Mouse (Mus musculus): ENCODE results near the gene Hspa8. TPM values are rescaled to one million over a fixed set of nuclear protein-coding genes. Genes with fewer than 3 reads are reported as not detected.
A peak's percentile ranks its signal among the peaks of the same experiment; 100 is the strongest.
"Not testable (repeated sequence)": the region's sequence is repeated elsewhere in the genome, so short reads cannot be mapped to it uniquely, and the experiment has no call there.

Hspa8 gene
- polyA plus RNA-seq, 1 experiment from 2014 or later: 2,252 TPM

GRCm38 (mm10) chr9:40781726-40782581, 18.8 kb upstream of the Hspa8 start:
- peak overlapping the region; percentile 46 for H3K4me2 ChIP-seq (ENCODE audit: low read depth, low read length)
- 37% methylated on average over 26 of the region's 26 CpGs for WGBS
- H3K27ac ChIP-seq (ENCODE audit: low read length): peak overlapping the region; percentile 77
- 0 out of 2 replicates have a peak, but pooled peaks have one; percentile 34 for ATAC-seq (ENCODE audit: insufficient read depth, low FRiP score)
- no peaks in the 10 kb centered on the region for H3K9me3 ChIP-seq (replicated peaks; ENCODE audit: control insufficient read depth, low read length)
- peaks cover 12% of the 10 kb centered on the region for H3K4me1 ChIP-seq (ENCODE audit: control insufficient read depth, insufficient read depth, low read length)
- peak overlapping the region; percentile 56; the same call in 1 of the 2 replicates for H3K9ac ChIP-seq (ENCODE audit: low read length)
- no peaks in the 10 kb centered on the region for H3K36me3 ChIP-seq (ENCODE audit: control insufficient read depth, insufficient read depth, low read length)
- H3K4me3 ChIP-seq (replicated peaks; ENCODE audit: low read length): peak overlapping the region; percentile 23
- H3K27me3 ChIP-seq (ENCODE audit: control insufficient read depth, insufficient read depth, low read length): no peaks in the 10 kb centered on the region

- 27% methylated on average over 13 of the region's 13 CpGs for WGBS
- peak; percentile 86 for ATAC-seq (ENCODE audit: insufficient read depth, low FRiP score)
- peak overlapping the region; percentile 1; the same call in 1 of the 2 replicates for H3K9ac ChIP-seq (ENCODE audit: low read length)
These were observed 17.0 kb upstream of the Hspa8 start for GRCm38 (mm10) chr9:40783641-40784373.

DNA sequence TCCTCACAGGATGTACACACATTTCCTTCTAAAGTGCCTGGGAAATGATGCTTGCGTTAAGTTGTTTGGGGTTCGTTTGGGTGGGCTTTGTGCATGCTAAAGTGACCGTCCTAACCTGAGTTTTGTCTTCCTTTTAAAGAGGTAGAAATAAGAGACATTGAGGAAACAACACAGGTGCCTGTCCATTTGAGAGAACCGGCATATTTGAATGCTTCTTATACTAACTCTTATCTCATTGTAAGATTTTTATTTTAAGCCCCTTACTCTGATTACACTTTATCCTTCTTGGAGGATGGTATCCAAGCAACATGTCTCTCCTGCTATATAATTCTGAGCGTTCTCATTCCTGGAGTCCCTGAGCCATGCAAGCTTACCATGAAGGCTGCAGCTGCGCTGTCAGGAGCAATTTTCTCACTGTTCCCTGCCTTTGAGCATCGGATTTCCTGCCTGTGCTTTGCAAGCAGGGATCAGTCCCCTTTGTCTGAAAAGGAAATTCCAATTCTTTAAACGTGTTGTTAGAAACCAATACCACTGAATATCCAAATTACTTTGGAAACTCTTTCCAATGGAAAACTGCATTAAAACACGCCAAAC, 16.3 kb upstream of the Hspa8 start:
- H3K36me3 ChIP-seq (ENCODE audit: control insufficient read depth, insufficient read depth, low read length): no peaks in the 10 kb centered on the region
- 0 out of 2 replicates have a peak overlapping the region, but pooled peaks have one; percentile 24 for H3K9ac ChIP-seq (ENCODE audit: low read length)
- H3K4me2 ChIP-seq (ENCODE audit: low read depth, low read length): peak overlapping the region; percentile 11; the same call in 1 of the 2 replicates
- ATAC-seq (ENCODE audit: insufficient read depth, low FRiP score): no peak
- peaks cover 12% of the 10 kb centered on the region for H3K4me1 ChIP-seq (ENCODE audit: control insufficient read depth, insufficient read depth, low read length)
- peak overlapping the region; percentile 71 for H3K27ac ChIP-seq (ENCODE audit: low read length)
- H3K4me3 ChIP-seq (replicated peaks; ENCODE audit: low read length): no peak overlapping the region
- H3K27me3 ChIP-seq (ENCODE audit: control insufficient read depth, insufficient read depth, low read length): no peaks in the 10 kb centered on the region
- H3K9me3 ChIP-seq (replicated peaks; ENCODE audit: control insufficient read depth, low read length): no peaks in the 10 kb centered on the region
- 23% methylated on average over 9 of the region's 9 CpGs for WGBS

More at GRCm38 (mm10) chr9:40783641-40784373, 17.0 kb upstream of the Hspa8 start:
- Histone ChIP-seq H3K27me3 (ENCODE audit: control insufficient read depth, insufficient read depth, low read length) (no peaks in the 10 kb centered on the region), H3K9me3 (replicated peaks; ENCODE audit: control insufficient read depth, low read length) (no peaks in the 10 kb centered on the region), H3K4me3 (replicated peaks; ENCODE audit: low read length) (no peak overlapping the region), H3K27ac (ENCODE audit: low read length) (peak overlapping the region; percentile 79), H3K4me1 (ENCODE audit: control insufficient read depth, insufficient read depth, low read length) (peaks cover 12% of the 10 kb centered on the region), H3K36me3 (ENCODE audit: control insufficient read depth, insufficient read depth, low read length) (no peaks in the 10 kb centered on the region), H3K4me2 (ENCODE audit: low read depth, low read length) (peak overlapping the region; percentile 11; the same call in 1 of the 2 replicates)

DNA sequence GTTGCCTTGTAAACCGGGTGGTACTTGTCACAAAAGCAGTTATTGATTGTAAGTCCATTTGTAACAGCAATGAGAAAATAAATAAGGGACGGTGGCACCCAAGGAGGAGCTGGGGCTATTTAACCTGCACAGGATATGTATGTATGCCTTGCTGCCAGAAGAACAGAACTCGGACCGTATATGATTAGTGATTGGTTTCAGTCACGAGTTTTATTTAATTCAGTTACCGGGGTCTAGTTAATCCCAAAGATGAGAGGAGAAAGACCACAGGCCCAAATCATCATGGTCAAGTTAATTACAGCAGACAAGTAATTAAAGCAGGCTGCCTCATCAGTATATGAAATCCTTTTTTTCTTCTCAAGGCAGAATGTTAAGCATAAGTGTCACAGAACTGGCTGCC, 15.3 kb upstream of the Hspa8 start:
- Histone ChIP-seq H3K4me2 (ENCODE audit: low read depth, low read length) (no peak overlapping the region), H3K4me3 (replicated peaks; ENCODE audit: low read length) (no peak overlapping the region), H3K9ac (ENCODE audit: low read length) (no peak overlapping the region), H3K27ac (ENCODE audit: low read length) (no peak overlapping the region), H3K9me3 (replicated peaks; ENCODE audit: control insufficient read depth, low read length) (no peaks in the 10 kb centered on the region), H3K4me1 (ENCODE audit: control insufficient read depth, insufficient read depth, low read length) (peaks cover 12% of the 10 kb centered on the region), H3K27me3 (ENCODE audit: control insufficient read depth, insufficient read depth, low read length) (no peaks in the 10 kb centered on the region), H3K36me3 (ENCODE audit: control insufficient read depth, insufficient read depth, low read length) (no peaks in the 10 kb centered on the region)
- WGBS: 68% methylated on average over 6 of the region's 6 CpGs
- ATAC-seq (ENCODE audit: insufficient read depth, low FRiP score): no peak

DNA sequence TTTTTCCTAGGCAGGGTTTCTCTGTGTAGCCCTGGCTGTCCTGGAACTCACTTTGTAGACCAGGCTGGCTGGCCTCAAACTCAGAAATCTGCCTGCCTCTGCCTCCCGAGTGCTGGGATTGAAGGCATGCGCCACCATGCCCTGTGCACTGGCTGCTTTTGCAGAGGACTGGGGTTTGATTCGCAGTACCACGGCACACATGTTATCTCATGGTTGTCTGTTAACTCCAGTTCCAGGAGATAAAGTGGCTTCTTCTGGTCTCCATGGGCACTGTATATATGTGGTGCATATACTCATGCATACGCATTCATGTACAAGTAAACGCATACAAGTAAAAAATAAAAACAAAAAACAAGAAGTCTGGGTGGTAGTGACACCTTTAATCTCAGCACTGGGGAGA, 14.0 kb upstream of the Hspa8 start:
- not testable (repeated sequence) for H3K27me3 ChIP-seq (ENCODE audit: control insufficient read depth, insufficient read depth, low read length); H3K27ac ChIP-seq (ENCODE audit: low read length); H3K9ac ChIP-seq (ENCODE audit: low read length); H3K9me3 ChIP-seq (replicated peaks; ENCODE audit: control insufficient read depth, low read length); H3K4me2 ChIP-seq (ENCODE audit: low read depth, low read length); H3K4me3 ChIP-seq (replicated peaks; ENCODE audit: low read length); H3K36me3 ChIP-seq (ENCODE audit: control insufficient read depth, insufficient read depth, low read length); ATAC-seq (ENCODE audit: insufficient read depth, low FRiP score)
- WGBS: 93% methylated on average over 6 of the region's 6 CpGs
- peaks cover 12% of the 10 kb centered on the region for H3K4me1 ChIP-seq (ENCODE audit: control insufficient read depth, insufficient read depth, low read length)

DNA sequence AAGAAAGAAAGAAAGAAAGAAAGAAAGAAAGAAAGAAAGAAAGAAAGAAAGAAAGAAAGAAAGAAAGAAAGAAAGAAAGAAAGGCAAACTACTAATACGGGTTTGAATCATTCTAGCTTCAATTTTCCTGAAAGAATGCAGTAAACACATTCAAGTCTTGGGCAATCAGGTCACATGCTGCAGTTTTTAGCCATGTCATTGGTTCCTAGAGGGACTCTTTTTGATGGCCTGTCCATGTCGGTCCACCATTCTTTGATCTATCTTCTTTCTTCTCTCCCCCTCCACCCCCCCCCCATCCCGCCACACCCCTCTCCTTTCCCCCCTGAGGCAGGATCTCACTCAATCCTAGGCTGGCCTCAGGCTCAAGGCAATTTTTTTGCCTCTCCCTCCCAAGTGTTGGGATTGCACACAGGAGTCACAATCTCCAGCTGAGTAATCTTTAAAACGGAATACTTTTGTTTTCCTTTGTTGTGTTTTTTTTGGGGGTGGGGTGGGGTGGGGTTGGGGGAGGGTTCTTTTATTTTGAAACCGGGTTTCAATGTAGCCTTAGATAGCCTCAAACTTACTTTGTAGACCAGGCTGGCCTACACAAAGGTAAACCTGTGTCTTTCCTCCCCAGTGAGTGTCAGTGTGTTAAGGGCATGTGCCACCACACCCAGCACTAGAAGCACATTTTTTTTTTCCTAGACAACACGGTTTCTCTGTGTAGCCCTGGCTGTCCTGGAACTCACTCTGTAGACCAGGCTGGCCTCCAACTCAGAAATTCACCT, 8.7 kb upstream of the Hspa8 start:
- H3K9me3 ChIP-seq (replicated peaks; ENCODE audit: control insufficient read depth, low read length): no peaks in the 10 kb centered on the region
- H3K4me3 ChIP-seq (replicated peaks; ENCODE audit: low read length): no peak overlapping the region
- no peaks in the 10 kb centered on the region for H3K27me3 ChIP-seq (ENCODE audit: control insufficient read depth, insufficient read depth, low read length)
- H3K4me2 ChIP-seq (ENCODE audit: low read depth, low read length): no peak overlapping the region
- H3K9ac ChIP-seq (ENCODE audit: low read length): no peak overlapping the region
- no peaks in the 10 kb centered on the region for H3K4me1 ChIP-seq (ENCODE audit: control insufficient read depth, insufficient read depth, low read length)
- ATAC-seq (ENCODE audit: insufficient read depth, low FRiP score): no peak
- H3K27ac ChIP-seq (ENCODE audit: low read length): no peak overlapping the region
- H3K36me3 ChIP-seq (ENCODE audit: control insufficient read depth, insufficient read depth, low read length): no peaks in the 10 kb centered on the region
- 68% methylated on average over 6 of the region's 6 CpGs for WGBS

GRCm38 (mm10) chr9:40793581-40793980, 7.2 kb upstream of the Hspa8 start:
- Histone ChIP-seq H3K27ac (ENCODE audit: low read length) (no peak overlapping the region), H3K36me3 (ENCODE audit: control insufficient read depth, insufficient read depth, low read length) (no peaks in the 10 kb centered on the region), H3K27me3 (ENCODE audit: control insufficient read depth, insufficient read depth, low read length) (no peaks in the 10 kb centered on the region), H3K4me3 (replicated peaks; ENCODE audit: low read length) (no peak overlapping the region), H3K4me2 (ENCODE audit: low read depth, low read length) (no peak overlapping the region), H3K9me3 (replicated peaks; ENCODE audit: control insufficient read depth, low read length) (no peaks in the 10 kb centered on the region), H3K9ac (ENCODE audit: low read length) (no peak overlapping the region), H3K4me1 (ENCODE audit: control insufficient read depth, insufficient read depth, low read length) (no peaks in the 10 kb centered on the region)
- WGBS: 91% methylated on average over 5 of the region's 5 CpGs
- no peak for ATAC-seq (ENCODE audit: insufficient read depth, low FRiP score)

- 47% methylated on average over 4 of the region's 5 CpGs for WGBS
- no peak overlapping the region for H3K4me3 ChIP-seq (replicated peaks; ENCODE audit: low read length)
- no peaks in the 10 kb centered on the region for H3K36me3 ChIP-seq (ENCODE audit: control insufficient read depth, insufficient read depth, low read length)
- H3K27me3 ChIP-seq (ENCODE audit: control insufficient read depth, insufficient read depth, low read length): no peaks in the 10 kb centered on the region
- H3K27ac ChIP-seq (ENCODE audit: low read length): no peak overlapping the region
- no peak overlapping the region for H3K4me2 ChIP-seq (ENCODE audit: low read depth, low read length)
- no peaks in the 10 kb centered on the region for H3K9me3 ChIP-seq (replicated peaks; ENCODE audit: control insufficient read depth, low read length)
- no peak for ATAC-seq (ENCODE audit: insufficient read depth, low FRiP score)
- H3K4me1 ChIP-seq (ENCODE audit: control insufficient read depth, insufficient read depth, low read length): peaks cover 4% of the 10 kb centered on the region; the same call in 1 of the 2 replicates
- H3K9ac ChIP-seq (ENCODE audit: low read length): no peak overlapping the region
These were observed 6.5 kb upstream of the Hspa8 start for GRCm38 (mm10) chr9:40794251-40794650.
